Mouse (Mus musculus) forebrain, embryonic 16.5 days (tissue): ENCODE measurements around the gene Srpx. TPM values are rescaled to one million over a fixed set of nuclear protein-coding genes. Genes with fewer than 3 reads are reported as not detected.

Experiments used
- ATAC-seq: fragments of 200-750 bp; cut with Nextera tagmentation; 2 replicates; pipeline ENCODE4 v1.8.0; 2017; ENCODE audit warnings: mild to moderate bottlenecking, moderate library complexity
- H3K27ac ChIP-seq: fragments of 300-500 bp; sonication (generic); 2 replicates; pipeline ENCODE4 v1.5.1; 2014; ENCODE audit warnings: low read length, control low read depth
- H3K27me3 ChIP-seq: fragments of 300-500 bp; sonication (generic); replicated peaks from 2 replicates; pipeline ENCODE4 v1.6.1; 2014; ENCODE audit warnings: low read length; ENCODE audit not compliant: control insufficient read depth, insufficient read depth
- H3K36me3 ChIP-seq: fragments of 300-500 bp; sonication (generic); 2 replicates; pipeline ENCODE4 v1.6.1; 2014; ENCODE audit not compliant: control insufficient read depth, insufficient read depth
- H3K4me1 ChIP-seq: fragments of 300-500 bp; sonication (generic); replicated peaks from 2 replicates; pipeline ENCODE4 v1.6.1; 2014; ENCODE audit warnings: low read length; ENCODE audit not compliant: control insufficient read depth, insufficient read depth
- H3K4me2 ChIP-seq: fragments of 300-500 bp; sonication (generic); 2 replicates; pipeline ENCODE4 v1.6.1; 2014; ENCODE audit warnings: mild to moderate bottlenecking, low read length, control low read depth
- H3K4me3 ChIP-seq: fragments of 300-500 bp; sonication (generic); replicated peaks from 2 replicates; pipeline ENCODE4 v1.5.1; 2014; ENCODE audit warnings: mild to moderate bottlenecking, low read length, control low read depth
- H3K9ac ChIP-seq: fragments of 300-500 bp; sonication (generic); replicated peaks from 2 replicates; pipeline ENCODE4 v1.6.1; 2014; ENCODE audit warnings: low read depth, low read length, control low read depth
- H3K9me3 ChIP-seq: fragments of 300-500 bp; sonication (generic); 2 replicates; pipeline ENCODE4 v1.6.1; 2016; ENCODE audit warnings: low read length; ENCODE audit not compliant: control insufficient read depth
- WGBS: fragments of 180-500 bp; shearing (Covaris S2); extraction: QIAGEN DNeasy Blood & Tissue Kit; methylation state at CpG from one replicate; pipeline ENCODE4 v1.1.7; 2014; 5-methylcytosine and 5-hydroxymethylcytosine counted together
- polyA plus RNA-seq: library from polyadenylated mRNA; unstranded; fragments of >200 nt; fragmentation: Nextera tagmentation; extraction: Ambion mirVana; gene quantifications from 2 replicates; pipeline ENCODE4 v1.2.1, GENCODE M21; 2015

The Srpx gene
- polyA plus RNA-seq, 1 experiment from 2014 or later: 3.4 TPM

DNA sequence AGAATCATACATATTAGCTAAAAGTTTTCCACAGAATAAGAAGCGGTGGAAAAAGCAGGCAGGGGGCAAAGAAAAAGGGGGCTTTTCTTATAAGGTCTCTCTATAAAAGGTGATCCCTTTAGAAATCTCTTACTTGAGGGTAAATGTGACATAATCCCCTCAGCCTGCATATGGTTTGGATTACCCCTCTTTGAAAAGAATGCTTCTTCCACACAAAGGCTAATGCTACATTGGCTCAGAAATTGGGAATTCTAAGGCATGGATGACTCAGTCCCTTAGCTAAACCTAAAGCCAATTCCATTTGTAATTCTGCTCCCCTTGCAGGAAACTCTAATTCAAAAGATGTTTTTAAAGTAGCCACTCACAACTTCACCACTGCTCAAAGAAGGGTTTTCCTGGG is 37.5 kb downstream of the Srpx start:
- no peak for ATAC-seq
- Histone ChIP-seq H3K4me1 (no peaks in the 10 kb centered on the region), H3K9ac (no peak overlapping the region), H3K9me3 (no peaks in the 10 kb centered on the region), H3K4me3 (no peak overlapping the region), H3K36me3 (no peaks in the 10 kb centered on the region), H3K4me2 (no peak overlapping the region), H3K27ac (no peak overlapping the region), H3K27me3 (no peaks in the 10 kb centered on the region)
- WGBS: 46% methylated on average over 1 of the region's 1 CpGs

DNA sequence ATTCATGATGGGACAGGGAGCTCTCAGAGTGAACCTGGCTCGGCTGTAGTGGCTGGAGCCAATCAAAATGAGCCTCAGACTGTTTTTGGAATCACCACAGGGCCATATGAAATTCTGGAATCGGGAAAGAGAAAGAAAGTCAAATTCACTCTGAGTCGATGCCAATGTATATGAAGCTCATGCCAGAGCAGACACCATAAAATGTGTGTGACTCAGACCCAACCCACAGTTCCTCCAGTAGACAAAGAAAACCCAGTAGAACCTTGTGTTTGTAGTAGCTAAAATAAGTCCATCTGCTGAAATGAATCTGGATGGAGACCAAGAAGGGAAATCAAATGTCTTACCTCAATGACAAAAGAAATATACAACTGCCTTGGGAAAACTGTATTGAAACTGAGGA is 43.5 kb downstream of the Srpx start:
- Histone ChIP-seq H3K4me3 (no peak overlapping the region), H3K9ac (no peak overlapping the region), H3K9me3 (no peaks in the 10 kb centered on the region), H3K4me1 (no peaks in the 10 kb centered on the region), H3K27me3 (no peaks in the 10 kb centered on the region), H3K36me3 (no peaks in the 10 kb centered on the region), H3K27ac (no peak overlapping the region), H3K4me2 (no peak overlapping the region)
- WGBS: 77% methylated on average over 3 of the region's 3 CpGs
- no peak for ATAC-seq

DNA sequence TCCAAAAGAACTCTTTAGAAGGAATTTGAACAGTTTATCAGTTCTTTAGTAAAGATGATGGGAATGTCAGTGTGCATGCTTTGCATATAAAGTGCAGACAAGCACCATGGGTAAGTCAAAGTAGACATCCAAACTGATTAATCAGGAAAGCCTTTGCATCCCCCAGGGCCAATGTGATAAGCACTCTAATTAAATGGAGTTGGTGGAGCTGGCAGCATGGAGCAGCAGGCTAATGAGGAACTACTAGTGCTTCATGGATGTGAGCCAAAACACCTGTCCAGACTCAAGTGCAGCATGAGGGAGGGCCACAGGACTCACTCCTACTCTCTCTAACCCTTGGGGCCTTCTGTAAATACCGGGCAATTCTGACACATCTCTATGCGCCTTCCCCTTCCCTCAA is 46.0 kb downstream of the Srpx start:
- H3K27me3 ChIP-seq: no peaks in the 10 kb centered on the region
- no peaks in the 10 kb centered on the region for H3K9me3 ChIP-seq
- no peaks in the 10 kb centered on the region for H3K36me3 ChIP-seq
- ATAC-seq: no peak
- H3K4me1 ChIP-seq: no peaks in the 10 kb centered on the region
- H3K27ac ChIP-seq: no peak overlapping the region
- no peak overlapping the region for H3K4me3 ChIP-seq
- no peak overlapping the region for H3K9ac ChIP-seq
- WGBS: 67% methylated on average over 2 of the region's 2 CpGs
- H3K4me2 ChIP-seq: no peak overlapping the region

DNA sequence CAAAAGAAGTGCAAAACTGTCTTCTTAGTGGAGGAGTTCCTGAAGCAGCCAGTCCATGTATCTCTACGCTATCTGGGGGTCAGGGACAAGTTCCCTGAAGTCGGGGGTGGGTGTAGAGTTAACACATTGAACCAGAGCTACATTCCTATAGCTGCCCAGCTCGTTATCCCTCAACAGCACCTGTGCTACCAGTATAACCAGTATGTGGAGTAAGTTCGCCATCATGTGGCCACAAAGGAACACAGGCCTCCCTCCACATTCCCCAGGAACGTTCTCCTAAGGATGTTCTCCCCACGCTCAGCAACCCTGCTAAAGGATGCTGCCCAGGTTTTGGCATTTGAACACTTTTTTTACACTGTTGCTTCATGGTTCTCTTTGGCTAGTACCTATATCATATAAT is 46.8 kb downstream of the Srpx start:
- ATAC-seq: peak; percentile 79; the same call in 1 of the 2 replicates
- no peak overlapping the region for H3K27ac ChIP-seq
- H3K4me2 ChIP-seq: no peak overlapping the region
- H3K36me3 ChIP-seq: no peaks in the 10 kb centered on the region
- no peaks in the 10 kb centered on the region for H3K4me1 ChIP-seq
- WGBS: 28% methylated on average over 6 of the region's 6 CpGs
- no peaks in the 10 kb centered on the region for H3K9me3 ChIP-seq
- H3K9ac ChIP-seq: no peak overlapping the region
- H3K4me3 ChIP-seq: no peak overlapping the region
- H3K27me3 ChIP-seq: no peaks in the 10 kb centered on the region

DNA sequence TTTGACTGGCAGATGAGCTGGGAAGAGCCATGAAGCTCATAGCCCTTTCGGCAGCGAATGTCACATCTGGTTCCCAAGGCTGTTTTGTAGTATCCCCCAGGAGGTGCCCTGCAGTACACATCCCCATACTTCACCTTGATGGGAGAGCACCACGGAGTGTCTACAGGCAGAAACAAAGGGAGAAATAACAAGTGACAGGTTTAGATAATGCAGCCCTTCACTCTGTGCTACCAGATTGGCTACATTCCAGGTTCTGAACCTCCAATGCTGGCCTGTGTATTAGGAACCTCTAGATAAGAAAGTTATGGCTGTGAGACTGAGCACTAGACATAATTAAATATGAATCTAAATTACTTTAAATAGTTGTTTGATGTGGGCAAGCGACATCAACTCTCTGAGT is 48.1 kb downstream of the Srpx start:
- H3K36me3 ChIP-seq: no peaks in the 10 kb centered on the region
- H3K27ac ChIP-seq: no peak overlapping the region
- no peak overlapping the region for H3K4me3 ChIP-seq
- 68% methylated on average over 4 of the region's 4 CpGs for WGBS
- no peak overlapping the region for H3K4me2 ChIP-seq
- no peaks in the 10 kb centered on the region for H3K27me3 ChIP-seq
- H3K9ac ChIP-seq: no peak overlapping the region
- no peak for ATAC-seq
- no peaks in the 10 kb centered on the region for H3K4me1 ChIP-seq
- no peaks in the 10 kb centered on the region for H3K9me3 ChIP-seq

DNA sequence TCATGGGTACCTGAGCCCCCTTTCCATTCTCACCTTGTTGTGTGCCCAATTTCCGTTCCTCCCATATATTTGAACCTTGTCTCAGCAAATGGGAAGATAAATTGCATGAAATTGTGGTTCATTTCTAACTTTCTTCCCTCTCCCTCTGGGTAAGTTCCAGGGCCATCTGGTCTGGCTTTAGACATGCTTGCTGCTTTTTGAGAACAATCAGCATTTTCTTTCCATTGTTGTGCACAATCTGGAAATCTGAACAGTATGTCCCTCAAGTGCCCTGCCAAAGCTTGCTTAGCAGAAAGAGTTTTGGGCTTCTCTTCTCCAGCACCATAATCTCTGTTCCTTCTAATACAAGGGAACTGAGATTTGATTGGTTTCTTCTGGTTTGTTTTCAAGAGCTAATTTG is 53.7 kb downstream of the Srpx start:
- Histone ChIP-seq H3K4me3 (no peak overlapping the region), H3K4me1 (no peaks in the 10 kb centered on the region)

DNA sequence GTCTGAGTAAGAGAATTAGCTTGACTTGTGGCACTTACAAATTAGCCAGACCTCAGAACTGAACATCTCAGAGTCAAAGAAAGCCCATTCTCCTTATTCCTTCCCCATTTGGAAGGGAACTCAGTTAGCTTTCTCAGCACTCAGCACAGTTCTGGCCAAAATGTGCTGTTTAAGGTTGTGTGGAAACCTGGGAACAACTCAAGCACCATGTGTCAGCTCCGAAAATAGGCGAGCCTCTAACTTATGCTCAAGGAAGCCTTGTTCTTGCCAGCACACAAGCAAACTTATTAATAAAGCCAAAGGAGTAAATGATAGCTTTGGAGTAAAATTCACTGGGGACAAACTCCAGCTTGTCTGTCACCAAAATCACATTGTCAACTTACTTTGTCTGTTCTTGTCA is 54.1 kb downstream of the Srpx start:
- Histone ChIP-seq H3K9me3 (no peaks in the 10 kb centered on the region), H3K4me1 (no peaks in the 10 kb centered on the region), H3K4me2 (no peak overlapping the region), H3K4me3 (no peak overlapping the region), H3K9ac (no peak overlapping the region), H3K36me3 (no peaks in the 10 kb centered on the region), H3K27ac (no peak overlapping the region), H3K27me3 (no peaks in the 10 kb centered on the region)
- no peak for ATAC-seq
- 79% methylated on average over 2 of the region's 2 CpGs for WGBS

More for the DNA sequence above, 53.7 kb downstream of the Srpx start:
- no peaks in the 10 kb centered on the region for H3K9me3 ChIP-seq
- no peaks in the 10 kb centered on the region for H3K36me3 ChIP-seq
- no peak overlapping the region for H3K27ac ChIP-seq
- no peak for ATAC-seq
- no peak overlapping the region for H3K4me2 ChIP-seq
- H3K27me3 ChIP-seq: no peaks in the 10 kb centered on the region
- no peak overlapping the region for H3K9ac ChIP-seq
- WGBS: 84% methylated on average over 1 of the region's 1 CpGs

DNA sequence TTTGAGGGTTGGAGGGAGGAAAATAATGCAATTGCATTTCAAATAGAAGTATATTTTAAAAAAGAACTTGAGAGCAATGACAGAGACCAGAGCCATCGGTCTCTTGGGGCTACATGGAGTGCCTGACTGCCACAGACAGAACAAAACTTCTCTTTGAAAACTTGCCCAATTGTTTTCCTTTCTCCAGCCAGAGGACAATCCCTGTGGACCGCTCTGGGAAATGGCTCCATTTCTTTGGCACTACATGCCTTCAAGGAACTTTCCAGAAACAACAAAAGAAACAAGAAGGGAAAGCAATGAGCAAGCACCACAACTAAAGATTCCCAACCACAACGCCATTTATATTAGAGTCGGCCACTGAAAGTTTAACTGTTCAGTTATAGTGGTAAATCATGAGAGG is 55.3 kb downstream of the Srpx start:
- Histone ChIP-seq H3K27ac (no peak overlapping the region), H3K27me3 (no peaks in the 10 kb centered on the region), H3K9ac (no peak overlapping the region), H3K4me2 (no peak overlapping the region), H3K4me3 (no peak overlapping the region), H3K9me3 (no peaks in the 10 kb centered on the region), H3K36me3 (no peaks in the 10 kb centered on the region), H3K4me1 (no peaks in the 10 kb centered on the region)
- no peak for ATAC-seq
- 54% methylated on average over 4 of the region's 4 CpGs for WGBS

DNA sequence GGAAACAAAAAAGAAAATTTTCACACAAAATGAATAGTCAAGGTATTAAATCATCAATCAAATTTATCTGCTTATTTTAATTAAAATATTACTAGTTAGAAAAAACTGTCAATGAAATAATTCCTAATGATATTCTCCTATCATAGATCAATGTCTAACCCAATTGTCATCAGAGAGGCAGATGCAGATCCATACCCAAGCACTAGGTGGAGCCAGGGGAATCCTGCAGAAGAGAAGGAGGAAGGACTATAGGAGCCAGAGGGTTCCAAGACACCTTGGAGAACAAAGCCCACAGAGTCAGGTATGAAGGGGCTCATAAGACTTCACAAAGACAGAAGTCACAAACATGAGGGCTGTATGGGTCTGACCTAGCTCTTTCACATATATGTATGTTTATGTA is 82.8 kb downstream of the Srpx start:
- no peaks in the 10 kb centered on the region for H3K36me3 ChIP-seq
- ATAC-seq: no peak

DNA sequence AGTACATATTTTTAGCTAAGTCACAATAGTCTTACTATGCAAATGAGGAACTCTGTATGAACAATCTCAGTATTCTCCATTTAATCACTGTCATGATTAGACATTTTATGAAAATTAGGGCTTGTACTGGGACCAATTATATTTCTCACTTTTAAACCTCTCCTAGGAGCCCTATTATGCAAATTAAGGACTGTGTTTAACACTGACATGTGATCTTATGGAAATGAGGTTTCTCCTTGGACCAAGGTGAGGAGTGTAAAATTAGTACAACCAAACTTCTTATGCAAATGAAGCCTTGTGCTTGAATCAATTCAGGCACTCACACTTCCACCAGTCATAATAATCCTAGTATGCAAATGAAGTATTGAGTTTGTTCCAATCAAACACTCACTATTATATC is 107.3 kb downstream of the Srpx start:
- H3K9ac ChIP-seq: no peak overlapping the region
- H3K36me3 ChIP-seq: no peaks in the 10 kb centered on the region
- H3K4me1 ChIP-seq: no peaks in the 10 kb centered on the region
- no peak overlapping the region for H3K4me3 ChIP-seq
- H3K27ac ChIP-seq: no peak overlapping the region
- ATAC-seq: peak; percentile 84
- no peaks in the 10 kb centered on the region for H3K9me3 ChIP-seq
- H3K27me3 ChIP-seq: no peaks in the 10 kb centered on the region
- H3K4me2 ChIP-seq: no peak overlapping the region

More for the DNA sequence above, 82.8 kb downstream of the Srpx start:
- H3K27me3 ChIP-seq: no peaks in the 10 kb centered on the region
- H3K4me3 ChIP-seq: no peak overlapping the region
- no peak overlapping the region for H3K4me2 ChIP-seq
- H3K9ac ChIP-seq: no peak overlapping the region
- no peak overlapping the region for H3K27ac ChIP-seq
- H3K9me3 ChIP-seq: no peaks in the 10 kb centered on the region
- H3K4me1 ChIP-seq: no peaks in the 10 kb centered on the region
